Comparison of ENCODE assay signal across 23 mouse cellular contexts in genomic region chr12:110276034-110276433, GRCm38 (mm10). TPM values are rescaled to one million over a fixed set of nuclear protein-coding genes. Genes with fewer than 3 reads are reported as not detected.
DNase-seq lines count a peak whose midpoint lies in the region; ATAC-seq and TF ChIP-seq lines count a peak whose summit lies in the region.
"Had no signal": no experiment of that assay in that cellular context is flagged by ENCODE, and none has a peak within 500 bp of the region (broad histone marks: within the 10 kb centered on the region; RNA-seq: fewer than 3 reads in every experiment).

No protein-coding gene starts in this region.

- peak; percentile 43 to 48 for DNase-seq in adrenal gland, adult (ENCODE audit: inconsistent age in 2 of 2, low spot score in 1 of 2)
- DNase-seq in adrenal gland, postnatal 4 days (ENCODE audit: low spot score in 2 of 2): no peak
- peak; percentile 23 for DNase-seq in kidney, adult 2 months
- no peak for DNase-seq in kidney, adult 8-10 months
- DNase-seq in lung, embryonic 14.5 days: no peak
- DNase-seq in lung, adult 2 months: no peak
- peak; percentile 32 for DNase-seq in adrenal gland, postnatal 25 days
- DNase-seq: cerebellum, adult 11 months; cerebellum, postnatal 14 days; heart, postnatal 10 days; kidney, postnatal 4 days; right cerebral cortex, adult 18-20 months; thymus, postnatal 36 days had no signal

- 71% methylated on average over 1 of the region's 1 CpGs for WGBS in kidney, adult 2 months
- WGBS in lung, embryonic 14.5 days: 73% methylated on average over 1 of the region's 1 CpGs
- WGBS in lung, adult 2 months: 36% methylated on average over 1 of the region's 1 CpGs
- WGBS in hindbrain, embryonic 13.5 days: 75% methylated on average over 1 of the region's 1 CpGs

- H3K9me3 ChIP-seq in lung, embryonic 14.5 days (ENCODE audit: low read depth, low read length): no peaks in the 10 kb centered on the region
- H3K9me3 ChIP-seq in hindbrain, embryonic 13.5 days: no peaks in the 10 kb centered on the region
- H3K9me3 ChIP-seq: limb, embryonic 12.5 days; liver, embryonic 15.5 days; midbrain, embryonic 10.5 days had no signal

- H3K27me3 ChIP-seq in kidney, adult 2 months (replicated peaks; ENCODE audit: control insufficient read depth, insufficient read depth, low read length): peaks cover 2% of the 10 kb centered on the region; the same call in 1 of the 2 replicates
- peaks cover 64% of the 10 kb centered on the region for H3K27me3 ChIP-seq in lung, embryonic 14.5 days (ENCODE audit: insufficient read depth, low read length)
- H3K27me3 ChIP-seq in hindbrain, embryonic 13.5 days: peaks cover 90% of the 10 kb centered on the region

- no peak for TF ChIP-seq POLR2A in kidney, adult 2 months (IDR thresholded peaks at IDR 0.05; ENCODE audit: low read depth, low read length)
- TF ChIP-seq POLR2A in lung, adult 2 months (IDR thresholded peaks at IDR 0.05; ENCODE audit: borderline replicate concordance, extremely low read depth, low read depth, low read length): no peak

- H3K4me3 ChIP-seq in kidney, adult 2 months (ENCODE audit: insufficient read depth, low read depth, low read length): no peak overlapping the region
- no peak overlapping the region for H3K4me3 ChIP-seq in lung, embryonic 14.5 days (ENCODE audit: low read depth, low read length)
- no peak overlapping the region for H3K4me3 ChIP-seq in lung, adult 2 months (replicated peaks; ENCODE audit: extremely low read depth, low read depth, low read length)
- H3K4me3 ChIP-seq in hindbrain, embryonic 13.5 days: no peak overlapping the region
- H3K4me3 ChIP-seq: limb, embryonic 12.5 days; liver, embryonic 15.5 days; midbrain, embryonic 10.5 days had no signal

- TF ChIP-seq CTCF in kidney, adult 2 months (conservative IDR thresholded peaks at IDR 0.05; ENCODE audit: insufficient read depth, insufficient read length, low read depth, low read length): peak; percentile 34
- 0 out of 2 replicates have a peak, but pooled peaks have one; percentile 15 for TF ChIP-seq CTCF in lung, embryonic 14.5 days (IDR thresholded peaks at IDR 0.05; ENCODE audit: low read depth)
- TF ChIP-seq CTCF in lung, adult 2 months (IDR thresholded peaks at IDR 0.05; ENCODE audit: insufficient read depth, low read length): no peak

- no peaks in the 10 kb centered on the region for H3K36me3 ChIP-seq in kidney, adult 2 months (ENCODE audit: control insufficient read depth, insufficient read depth, low read length)
- no peaks in the 10 kb centered on the region for H3K36me3 ChIP-seq in lung, embryonic 14.5 days (ENCODE audit: insufficient read depth)
- H3K36me3 ChIP-seq in hindbrain, embryonic 13.5 days: no peaks in the 10 kb centered on the region
- H3K36me3 ChIP-seq: limb, embryonic 12.5 days; liver, embryonic 15.5 days; midbrain, embryonic 10.5 days had no signal

- no peak overlapping the region for H3K4me2 ChIP-seq in lung, embryonic 14.5 days
- no peak overlapping the region for H3K4me2 ChIP-seq in hindbrain, embryonic 13.5 days
- H3K4me2 ChIP-seq: heart, embryonic 11.5 days; limb, embryonic 12.5 days; liver, embryonic 15.5 days had no signal

- ATAC-seq in lung, embryonic 14.5 days (ENCODE audit: insufficient read depth): no peak
- no peak for ATAC-seq in hindbrain, embryonic 13.5 days (ENCODE audit: low FRiP score)
- ATAC-seq: forebrain, embryonic 16.5 days had no signal

- no peak overlapping the region for H3K27ac ChIP-seq in kidney, adult 2 months (ENCODE audit: insufficient read depth, low read depth, low read length)
- H3K27ac ChIP-seq in lung, embryonic 14.5 days (ENCODE audit: low read depth): no peak overlapping the region
- no peak overlapping the region for H3K27ac ChIP-seq in hindbrain, embryonic 13.5 days
- H3K27ac ChIP-seq: limb, embryonic 12.5 days; liver, embryonic 15.5 days; macrophage; midbrain, embryonic 10.5 days had no signal

- H3K4me1 ChIP-seq in kidney, adult 2 months (ENCODE audit: control insufficient read depth, insufficient read depth, low read length): no peaks in the 10 kb centered on the region
- no peaks in the 10 kb centered on the region for H3K4me1 ChIP-seq in lung, embryonic 14.5 days (ENCODE audit: insufficient read depth)
- no peaks in the 10 kb centered on the region for H3K4me1 ChIP-seq in lung, adult 2 months (ENCODE audit: control insufficient read depth, insufficient read depth, low read length)
- H3K4me1 ChIP-seq in hindbrain, embryonic 13.5 days (replicated peaks): peaks cover 28% of the 10 kb centered on the region
- H3K4me1 ChIP-seq: liver, embryonic 15.5 days had no signal

- H3K9ac ChIP-seq in lung, embryonic 14.5 days: no peak overlapping the region
- no peak overlapping the region for H3K9ac ChIP-seq in hindbrain, embryonic 13.5 days
- H3K9ac ChIP-seq: limb, embryonic 12.5 days; liver, embryonic 15.5 days had no signal

RNA-seq across cellular contexts. Expression of gene Dio3, which starts 2.8 kb away (rescaled TPM):
- 1 to 10 TPM in 1 of 2 experiments, under 1 TPM in 1; 0.76 to 1.6 TPM for total RNA-seq in adrenal gland, postnatal 4 days (2021)
- 0.43 and 0.50 TPM in 2 replicates for polyA plus RNA-seq in kidney, adult 2 months (2012; rRNA removed)
- 0.12 TPM in 1 of 2 replicates, not detected in the other for polyA plus RNA-seq in lung, embryonic 14.5 days (2014; fragmentation: Nextera tagmentation; extraction: Ambion mirVana)
- 0.22 and 0.25 TPM in 2 replicates for polyA plus RNA-seq in lung, adult 2 months (2012; rRNA removed)
- 2.3 and 2.6 TPM in 2 replicates for total RNA-seq in adrenal gland, postnatal 25 days (2021)
- 2.1 and 2.6 TPM in 2 replicates for polyA plus RNA-seq in hindbrain, embryonic 13.5 days (2015; fragmentation: Nextera tagmentation; extraction: Ambion mirVana)
- total RNA-seq: heart, postnatal 10 days; monocyte, adult 5-6 weeks had no signal
- polyA plus RNA-seq: heart, embryonic 11.5 days; hindbrain, embryonic 11.5 days; macrophage; small intestine, adult 2 months had no signal

Comparison
In these comparisons a context has a peak if more than half of its experiments do, and no peak if none do; other contexts are left out.
1. DNase-seq: peak in adrenal gland, adult (2 of 2), kidney, adult 2 months (single experiment) and adrenal gland, postnatal 25 days (single experiment); none in adrenal gland, postnatal 4 days (0 of 2), kidney, adult 8-10 months (0 of 2), lung, embryonic 14.5 days (single experiment) and lung, adult 2 months (single experiment).